Mouse (Mus musculus): ENCODE measurements around the gene Gas7.
A peak's percentile ranks its signal among the peaks of the same experiment; 100 is the strongest.

Gas7 gene

DNA sequence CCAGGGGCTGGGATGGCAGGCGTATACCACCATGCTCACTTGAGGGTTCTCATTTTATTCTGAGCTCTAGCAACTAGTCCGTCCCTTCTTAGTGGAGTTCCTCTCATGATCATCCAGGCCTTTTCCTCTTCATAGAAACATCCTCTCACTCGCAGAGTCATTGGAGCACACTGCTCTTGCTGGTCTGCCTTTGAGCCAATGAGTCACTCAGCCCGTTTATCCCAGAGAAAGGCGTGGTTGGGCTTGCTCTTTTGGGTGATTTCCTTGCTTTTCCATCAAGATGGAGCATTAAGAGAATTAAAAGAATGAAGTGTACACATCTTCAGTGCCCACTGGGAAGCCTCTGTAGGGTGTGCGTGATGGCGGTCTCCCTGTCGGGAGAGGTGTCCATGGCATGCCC is 206.2 kb downstream of the Gas7 start:
- DNase-seq = no peak

DNA sequence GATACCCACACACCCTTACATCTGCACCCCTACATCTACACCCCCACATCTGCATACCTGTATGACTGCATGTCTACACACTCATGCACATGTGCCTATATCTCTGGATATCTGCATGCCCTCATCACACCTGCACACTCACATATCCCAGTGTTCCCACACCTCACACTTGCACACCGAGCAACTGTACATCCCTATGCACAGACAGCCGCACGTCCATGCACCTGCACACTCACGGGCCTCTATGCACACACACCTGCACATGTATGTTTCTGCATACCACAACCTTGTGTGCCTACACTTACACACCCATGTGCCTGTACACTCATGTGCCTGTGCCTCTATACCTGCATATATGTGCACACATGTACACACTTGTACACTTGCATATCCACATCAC is 208.2 kb downstream of the Gas7 start:
- no peak for DNase-seq

DNA sequence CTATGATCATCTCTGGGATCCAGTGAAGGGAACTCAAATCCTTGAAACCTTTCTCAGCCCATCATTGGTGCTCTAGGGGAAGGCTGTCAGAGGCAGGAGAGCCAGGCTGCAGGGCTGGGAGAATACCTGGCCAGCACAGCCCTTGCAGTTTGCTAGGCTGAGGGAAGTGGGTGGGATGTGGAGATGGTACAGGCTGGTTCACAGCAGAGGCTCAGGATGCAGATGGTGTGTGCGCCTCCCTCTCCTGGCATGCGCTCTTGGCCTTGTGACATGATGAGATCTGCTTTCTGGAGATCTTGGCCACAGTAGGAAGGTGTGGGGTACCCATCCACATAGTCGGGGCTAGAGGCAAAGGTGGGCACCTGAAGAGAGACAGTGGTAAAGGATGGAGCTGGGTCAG is 209.0 kb downstream of the Gas7 start:
- no peak for DNase-seq

DNA sequence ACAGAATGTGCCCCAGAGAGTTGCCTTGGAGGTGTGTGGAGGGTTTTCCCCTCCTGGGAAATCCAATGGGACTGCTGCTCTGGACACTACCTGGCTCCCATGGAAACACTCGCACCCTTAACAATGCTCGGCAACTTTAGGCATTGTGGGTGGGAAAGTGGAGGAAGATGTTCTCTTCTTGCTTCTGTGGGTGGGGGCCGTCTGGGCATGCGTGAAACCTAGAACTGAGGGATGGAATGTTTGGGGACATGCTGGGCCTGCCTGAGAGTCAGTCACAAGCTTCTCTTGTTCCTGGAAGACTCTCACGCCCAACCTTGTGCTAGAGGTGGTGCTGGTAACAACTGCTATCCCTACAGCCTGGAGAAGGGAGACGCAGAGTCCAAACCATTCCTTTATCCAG is 209.7 kb downstream of the Gas7 start:
- no peak for DNase-seq

DNA sequence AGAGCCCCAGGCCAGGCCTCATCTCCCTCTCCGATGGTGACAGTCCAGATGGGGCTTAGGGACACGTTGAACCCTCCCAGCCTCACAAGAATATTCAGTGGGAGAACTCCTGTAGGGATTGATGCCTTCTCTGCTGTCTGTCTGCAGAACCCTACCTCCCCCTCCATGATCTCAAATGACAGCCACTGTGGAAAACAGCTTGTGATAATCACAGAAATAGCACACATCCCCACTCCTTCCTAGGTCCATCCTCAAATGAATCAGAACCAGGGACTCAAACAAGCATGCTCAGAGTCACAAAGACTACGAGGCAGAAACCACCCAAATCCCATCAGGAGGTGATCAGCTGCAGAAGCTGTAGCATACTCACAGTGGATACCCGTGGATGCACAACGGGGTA is 210.9 kb downstream of the Gas7 start:
- no peak for DNase-seq

DNA sequence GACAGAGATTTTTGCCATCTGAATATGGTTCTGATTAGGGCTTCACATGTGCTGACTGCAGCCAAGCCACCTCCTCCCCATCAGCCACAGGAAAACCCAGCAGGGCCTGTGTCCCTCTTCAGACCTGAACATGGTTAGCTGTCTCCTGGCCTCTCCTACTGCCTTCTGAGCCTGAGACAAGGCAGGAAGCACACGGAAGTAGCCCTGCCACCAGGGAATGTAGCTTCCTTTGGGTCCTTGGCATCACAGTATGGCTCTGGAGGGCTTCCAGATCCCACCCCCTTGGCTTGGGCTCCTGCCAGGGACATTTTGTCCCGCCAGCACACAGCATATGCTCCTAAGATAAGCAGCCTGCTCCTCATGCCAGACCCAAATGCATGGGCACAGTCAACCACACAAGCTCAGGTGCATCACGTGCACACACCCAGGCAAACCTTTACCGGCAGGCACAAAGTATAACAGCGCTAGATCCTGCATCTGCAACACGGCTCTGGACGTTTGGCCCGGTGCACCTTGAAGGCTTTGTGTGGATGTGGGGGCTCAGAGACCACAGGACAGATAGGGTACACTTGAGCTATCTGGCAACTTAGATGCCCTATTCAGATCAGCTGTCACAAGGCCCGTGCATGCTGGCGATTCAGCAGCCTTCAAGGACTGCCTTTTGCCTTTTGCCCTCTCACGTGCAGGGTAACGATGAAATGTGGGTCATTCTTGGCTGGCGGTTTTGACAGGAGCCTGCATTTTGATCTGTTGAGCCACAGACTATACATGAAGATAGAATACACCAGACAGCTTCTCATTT is 212.5 kb downstream of the Gas7 start:
- DNase-seq = peak; percentile 81

DNA sequence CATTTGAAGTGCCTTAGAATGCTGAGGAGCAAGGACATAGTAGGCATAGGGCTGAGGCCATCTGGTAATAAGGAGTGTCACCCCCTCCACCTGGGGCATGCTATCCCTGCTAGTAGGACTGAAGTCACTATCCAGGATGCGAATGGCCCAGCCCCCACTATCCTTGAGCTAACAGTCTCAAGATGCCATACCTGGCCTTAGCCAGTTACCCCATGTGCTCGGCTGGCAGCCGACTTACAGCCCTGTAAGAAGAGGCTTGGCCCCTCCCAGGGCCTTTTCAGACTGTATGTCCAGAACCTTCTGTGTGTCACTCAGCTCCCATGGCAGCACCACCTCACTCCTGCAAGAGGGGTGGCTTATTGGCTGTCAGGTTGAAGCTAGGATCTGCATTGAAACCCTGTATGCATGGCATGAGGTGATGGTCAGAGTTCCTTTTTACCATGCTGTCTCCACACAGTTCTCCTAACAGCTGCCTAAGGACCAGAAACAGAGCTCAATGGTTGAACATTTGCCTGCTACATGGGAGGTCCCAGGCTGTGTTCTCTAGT is 213.3 kb downstream of the Gas7 start:
- no peak for DNase-seq

DNA sequence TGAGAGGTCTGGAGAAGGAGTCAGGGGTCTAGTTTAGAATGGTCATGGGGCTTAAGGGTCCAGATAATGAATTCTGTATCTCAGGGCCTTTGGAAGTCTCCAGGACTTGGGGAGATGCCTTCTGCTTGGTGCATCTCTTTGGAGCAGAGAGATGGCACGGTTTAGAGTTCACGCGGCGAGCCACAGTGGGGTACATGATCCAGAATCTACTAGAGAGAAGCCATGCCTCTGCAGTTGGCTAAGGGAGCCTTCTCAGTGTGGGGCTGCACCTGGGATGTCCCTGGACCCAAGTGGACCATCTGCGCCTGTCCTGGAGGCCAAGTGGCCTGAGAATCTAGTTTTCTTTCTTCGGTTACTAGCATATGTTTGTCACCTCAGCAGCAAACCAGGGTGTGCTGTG is 214.8 kb downstream of the Gas7 start:
- DNase-seq = no peak

DNA sequence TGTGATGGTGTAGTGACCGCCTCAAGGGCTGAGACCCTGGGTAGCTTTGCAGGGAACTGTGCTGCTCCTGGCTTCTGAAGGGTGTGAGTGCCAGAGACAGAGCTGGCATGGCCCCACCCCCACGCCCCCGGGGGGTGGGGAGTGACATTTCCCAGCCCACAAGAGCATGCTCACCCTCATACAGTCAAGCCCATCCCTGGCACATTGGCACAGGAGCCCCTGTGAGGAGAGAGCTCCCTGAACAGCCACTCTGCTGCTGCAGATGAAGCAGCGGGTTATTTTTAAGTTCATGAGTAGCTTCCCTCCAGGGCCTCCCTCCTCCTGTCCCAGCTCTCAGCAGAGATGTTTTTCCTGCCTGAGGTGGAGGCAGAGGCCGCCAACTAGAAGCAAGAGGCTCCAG is 216.9 kb downstream of the Gas7 start:
- DNase-seq = no peak

DNA sequence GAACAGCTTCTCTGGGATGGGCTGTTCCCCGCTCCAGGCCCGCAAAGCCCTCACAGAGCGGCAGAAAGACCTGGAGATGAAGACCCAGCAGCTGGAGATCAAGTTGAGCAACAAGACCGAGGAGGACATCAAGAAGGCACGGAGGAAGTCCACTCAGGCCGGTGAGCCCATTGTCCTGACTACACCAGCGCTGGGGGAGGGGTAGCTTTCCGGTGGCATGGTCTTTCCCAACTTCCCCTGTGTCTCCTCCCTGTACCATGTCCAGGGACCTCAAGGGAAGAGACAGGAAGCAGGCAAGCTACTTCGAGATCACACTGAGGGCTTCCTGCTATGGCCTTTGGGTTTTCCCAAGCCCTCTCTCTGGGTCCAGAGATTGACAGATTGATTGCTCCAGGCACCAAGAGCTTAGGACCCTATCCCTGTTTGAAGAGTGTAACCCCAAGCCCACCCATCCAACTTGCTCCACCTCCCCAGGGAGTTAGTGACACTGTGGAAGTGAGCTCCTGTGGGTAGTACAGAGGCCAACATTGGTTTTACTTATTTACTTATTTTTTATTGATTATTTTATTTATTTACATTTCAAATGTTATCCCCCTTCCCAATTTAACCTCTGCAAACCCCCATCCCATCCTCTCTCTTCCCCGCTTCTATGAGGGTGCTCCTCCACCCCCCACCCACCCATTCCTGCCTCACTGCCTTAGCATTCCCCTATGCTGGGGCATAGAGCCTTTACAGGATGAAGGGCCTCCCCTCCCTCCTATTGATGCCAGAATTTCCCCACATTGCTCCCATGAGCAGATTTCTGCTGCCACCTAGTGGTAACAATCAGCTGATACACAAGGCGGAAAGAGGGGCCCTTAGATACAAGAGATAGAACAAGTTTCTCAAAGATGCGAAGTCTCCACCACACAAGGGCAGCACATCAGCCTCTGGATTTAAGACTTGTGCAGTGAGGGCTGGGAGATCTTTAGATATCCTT is 220.6 kb downstream of the Gas7 start:
- DNase-seq = peak; percentile 78

DNA sequence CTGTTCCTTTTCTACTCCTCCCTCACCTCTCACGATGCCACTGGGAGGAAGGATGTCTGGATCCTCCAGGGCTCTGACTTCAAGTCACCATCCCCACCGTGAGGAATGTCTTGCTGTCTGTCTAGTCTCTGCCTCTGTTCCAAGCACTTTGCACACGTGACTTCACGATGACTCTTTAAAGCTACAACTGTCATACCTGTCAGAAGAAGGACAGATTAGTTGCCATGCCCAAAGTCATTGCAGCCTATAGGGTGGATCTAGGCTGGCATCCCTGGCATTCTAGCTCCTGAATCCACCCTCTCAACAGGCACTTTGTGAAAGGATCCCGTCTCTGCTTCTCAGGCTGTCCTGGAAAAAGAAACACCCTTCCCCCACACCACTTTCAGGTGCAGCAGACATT is 224.1 kb downstream of the Gas7 start:
- no peak for DNase-seq

DNA sequence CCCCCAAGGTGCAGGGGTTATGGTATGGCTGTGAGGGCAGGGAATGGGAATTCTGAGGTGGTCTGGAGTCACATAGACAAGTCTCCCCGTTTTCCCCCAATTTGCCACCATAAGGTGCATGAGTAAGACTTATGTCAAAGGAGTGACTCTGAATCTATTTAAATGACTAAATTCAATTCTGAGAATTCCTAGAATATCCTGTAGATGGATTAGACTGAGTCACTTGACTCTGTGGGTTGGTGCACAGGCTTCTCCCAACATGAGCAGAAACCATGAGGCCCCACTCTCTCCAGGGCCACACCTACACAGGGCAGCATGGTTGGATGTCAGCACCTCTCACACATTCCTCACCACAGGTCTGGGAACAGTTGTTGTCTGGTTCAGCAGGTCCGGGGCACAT is 224.7 kb downstream of the Gas7 start:
- DNase-seq = no peak

DNA sequence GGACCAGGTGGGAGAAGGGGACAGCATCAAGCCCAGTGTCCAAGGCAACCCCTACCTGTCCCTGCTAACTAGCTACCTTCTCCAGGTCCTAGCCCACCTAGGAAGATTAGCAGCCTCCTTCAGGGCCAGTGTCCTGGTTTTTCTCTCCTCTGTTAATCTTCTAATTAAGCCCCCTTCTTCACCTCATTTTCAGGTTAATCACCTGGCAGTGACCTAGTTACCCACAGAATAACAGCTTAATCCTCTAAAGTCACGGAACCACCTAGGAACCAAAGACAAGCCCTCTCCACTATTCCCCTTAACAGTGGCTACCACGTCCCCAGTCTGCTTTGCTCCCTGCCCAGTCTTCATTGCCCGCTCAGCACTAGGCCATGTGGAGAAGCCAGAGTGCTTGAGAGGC is 226.6 kb downstream of the Gas7 start:
- no peak for DNase-seq

DNA sequence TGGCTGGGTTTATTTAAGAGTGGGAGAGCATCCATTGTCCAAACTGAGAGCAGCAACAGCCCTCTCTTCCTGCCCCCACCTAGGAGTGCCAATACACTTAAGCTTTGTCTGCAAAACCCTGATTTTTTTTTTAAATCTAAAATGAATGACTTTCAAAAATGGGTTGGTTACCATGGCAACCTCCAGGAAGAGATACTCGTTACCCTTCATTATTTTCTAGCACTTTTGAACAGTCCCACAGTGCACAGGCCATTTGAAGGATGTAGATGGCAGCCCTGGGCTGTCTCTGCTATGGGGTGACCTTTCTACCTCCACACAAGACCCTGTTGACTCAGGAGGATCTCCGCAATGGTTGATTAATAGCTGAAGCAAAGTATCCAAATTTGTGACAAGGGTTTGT is 230.9 kb downstream of the Gas7 start:
- DNase-seq = no peak

DNA sequence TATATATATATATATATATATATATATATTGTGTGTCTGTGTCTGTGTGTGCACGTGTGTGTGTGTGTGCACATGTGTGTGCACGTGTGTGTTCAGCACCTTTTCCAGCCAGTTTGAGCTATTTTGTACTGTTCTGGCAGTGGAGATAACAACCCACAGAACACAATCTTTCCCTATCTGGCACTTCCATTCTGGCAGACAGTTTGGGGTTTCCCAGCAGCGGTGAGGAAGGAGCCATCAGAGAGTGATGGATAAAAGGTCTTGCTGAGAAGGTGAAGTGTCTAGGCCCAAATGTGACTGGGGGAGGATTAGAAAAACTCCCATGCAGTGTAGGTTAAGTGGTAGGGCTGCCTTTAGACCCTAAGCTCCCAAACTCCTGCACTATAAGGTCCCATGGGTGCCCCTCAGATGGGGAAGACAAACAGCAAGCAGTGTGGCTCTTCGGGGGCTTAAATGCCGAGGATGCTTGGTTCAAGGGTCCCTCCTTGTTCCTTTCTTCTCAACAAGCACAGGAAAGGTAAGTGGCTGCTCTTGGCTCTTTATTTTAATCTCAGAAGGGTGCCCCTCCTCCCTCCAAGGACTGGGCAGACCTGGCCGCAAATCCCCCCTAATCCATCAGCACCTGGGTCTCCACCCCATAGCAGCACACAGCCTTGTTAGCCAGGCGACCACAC is 239.6 kb downstream of the Gas7 start, which contains the start of gene Rcvrn:
Rcvrn (plus strand) TSS at position 624 of the 674 bp plus-strand sequence.
- DNase-seq = no peak

DNA sequence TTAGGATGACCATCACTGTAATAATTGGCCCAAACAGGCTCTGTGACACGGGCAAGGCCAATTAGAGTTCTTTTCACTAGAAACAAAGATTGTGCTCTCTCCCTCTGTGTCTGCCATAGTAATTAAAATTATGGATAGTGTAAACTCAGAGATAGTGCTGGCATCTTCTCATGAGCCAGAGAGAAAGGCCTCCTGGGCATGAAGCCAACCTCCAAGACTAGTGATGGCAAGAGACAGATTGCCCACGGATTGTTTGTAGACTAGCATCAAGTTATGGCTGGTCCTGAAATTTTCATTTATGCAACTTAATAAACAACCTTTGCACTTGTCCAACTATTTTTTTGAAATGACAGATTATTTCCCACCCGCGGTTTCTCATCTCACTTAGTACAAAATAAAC is 257.7 kb downstream of the Gas7 start:
- no peak for DNase-seq

DNA sequence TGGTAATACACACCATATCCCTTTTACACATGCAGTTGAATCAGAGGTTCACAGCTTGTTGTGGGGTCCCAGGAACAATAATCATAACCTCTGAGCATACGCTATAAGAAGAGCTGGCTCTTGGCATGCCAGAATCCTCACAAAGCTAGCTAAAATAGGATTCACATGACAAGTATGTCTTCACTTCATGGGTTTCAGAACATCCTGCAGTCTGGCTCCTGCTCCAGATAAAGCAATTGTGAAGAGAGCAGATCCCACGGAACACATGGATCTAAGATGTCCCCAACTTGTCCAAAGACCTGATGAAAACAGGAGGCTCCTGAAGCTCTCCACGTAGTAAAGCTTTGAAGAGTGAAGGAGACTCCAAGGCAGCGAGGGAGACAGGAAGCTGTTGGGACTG is 260.1 kb downstream of the Gas7 start:
- no peak for DNase-seq

DNA sequence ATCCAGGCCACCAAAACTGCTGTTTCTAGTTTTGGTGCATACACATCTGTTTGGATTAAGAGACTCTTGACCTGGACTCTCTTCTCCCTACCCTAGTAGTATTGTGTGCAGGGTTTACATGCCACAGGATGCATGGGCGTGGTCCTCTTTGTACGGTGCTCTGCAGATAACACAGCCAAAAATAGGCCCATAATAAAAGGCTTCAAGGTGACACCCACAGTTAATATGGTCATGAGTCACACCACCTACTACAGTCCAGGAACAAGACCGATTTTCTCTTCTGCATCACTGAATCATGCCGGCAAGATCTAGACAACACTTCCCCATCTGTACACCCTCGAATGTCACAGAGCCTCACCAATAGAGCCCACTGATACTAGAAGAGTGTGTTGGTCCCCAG is 266.2 kb downstream of the Gas7 start:
- DNase-seq = no peak

DNA sequence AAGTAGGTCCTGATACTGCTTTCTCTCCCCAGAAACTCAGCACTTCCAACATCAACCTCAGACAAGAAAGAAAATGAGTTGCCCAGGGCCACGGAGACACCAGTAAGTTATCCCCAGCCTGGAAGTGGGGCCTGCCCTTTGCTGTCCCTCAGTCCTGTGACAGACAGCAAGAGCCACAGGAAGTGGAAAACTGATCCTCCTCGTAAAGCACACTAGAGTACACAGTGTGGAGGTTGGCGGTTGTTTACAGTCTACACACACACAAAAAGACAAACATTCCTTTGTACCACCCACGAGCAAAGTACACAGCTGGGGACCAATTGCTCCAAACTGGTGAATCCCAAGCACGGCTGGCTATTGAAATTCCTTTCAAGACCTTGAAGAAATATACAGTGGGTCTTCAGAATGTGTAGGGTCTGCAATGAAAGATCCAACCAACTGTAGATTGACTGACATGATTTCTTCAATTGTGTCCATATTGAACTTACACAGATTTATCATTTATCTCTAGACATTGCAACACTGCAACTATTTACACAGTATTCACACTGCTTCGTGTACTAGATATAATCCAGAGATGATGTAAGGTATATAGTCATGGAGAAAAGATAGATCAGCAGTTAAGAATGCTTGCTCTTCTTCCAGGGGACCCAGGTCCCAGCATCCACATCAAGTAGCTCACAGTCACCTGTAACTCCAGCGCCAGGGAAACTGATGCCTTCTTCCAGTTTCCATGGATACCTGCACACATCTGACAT is 267.3 kb downstream of the Gas7 start:
- no peak for DNase-seq

DNA sequence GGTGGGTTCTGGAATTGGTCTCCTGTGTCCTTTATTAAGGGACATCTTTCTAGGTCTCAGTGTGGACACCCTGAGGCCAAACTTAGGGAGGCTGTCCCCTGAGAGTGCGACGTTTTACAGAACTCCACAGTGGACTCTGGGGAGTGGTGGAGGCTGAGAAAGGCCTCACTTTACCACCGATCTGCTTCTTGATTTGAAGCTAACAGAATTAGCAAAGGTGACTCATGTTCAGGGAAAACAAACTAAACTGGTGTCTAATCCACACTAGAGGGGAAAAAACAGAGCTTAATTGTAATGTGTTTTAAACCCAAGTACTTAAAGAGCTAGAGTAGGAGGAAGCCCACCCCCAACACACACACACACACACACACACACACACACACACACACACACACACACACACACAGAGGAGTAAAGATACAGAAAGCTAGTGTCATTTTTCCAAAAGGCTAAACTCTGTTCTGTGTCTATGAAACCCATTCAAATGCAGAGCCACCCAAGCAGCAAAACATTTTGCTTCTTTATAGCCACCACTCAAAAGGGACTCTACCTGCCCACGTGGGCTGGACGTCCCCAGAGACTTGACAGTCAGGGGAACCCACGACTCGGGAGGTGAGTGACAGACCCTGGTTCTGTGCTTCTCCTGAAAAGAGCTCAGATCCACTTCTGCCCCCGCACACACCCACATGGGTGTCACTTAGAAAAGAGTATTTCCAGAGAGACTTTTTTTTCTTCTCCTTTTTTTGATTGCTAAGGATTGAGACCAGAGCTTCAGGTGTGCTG is 268.2 kb downstream of the Gas7 start:
- no peak for DNase-seq

DNA sequence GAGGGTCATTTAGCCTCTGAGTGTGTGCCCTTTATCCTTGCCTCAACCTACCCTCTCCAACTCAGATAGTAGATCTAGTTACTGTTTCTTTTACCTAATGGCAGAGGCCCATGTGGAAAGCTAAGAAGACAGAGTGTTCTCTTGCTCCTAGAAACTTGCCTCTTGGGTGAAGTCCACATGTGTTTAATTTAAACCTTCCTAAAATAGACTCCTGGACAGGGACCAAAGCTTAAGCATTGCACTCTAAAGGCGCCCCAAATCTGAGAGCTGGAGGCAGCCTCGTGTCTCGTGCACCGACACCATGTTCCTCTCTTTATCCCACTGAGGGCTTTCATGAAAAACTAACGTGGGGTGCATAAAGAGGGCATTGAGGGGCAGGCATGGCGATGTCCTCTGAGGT is 271.9 kb downstream of the Gas7 start:
- no peak for DNase-seq

DNA sequence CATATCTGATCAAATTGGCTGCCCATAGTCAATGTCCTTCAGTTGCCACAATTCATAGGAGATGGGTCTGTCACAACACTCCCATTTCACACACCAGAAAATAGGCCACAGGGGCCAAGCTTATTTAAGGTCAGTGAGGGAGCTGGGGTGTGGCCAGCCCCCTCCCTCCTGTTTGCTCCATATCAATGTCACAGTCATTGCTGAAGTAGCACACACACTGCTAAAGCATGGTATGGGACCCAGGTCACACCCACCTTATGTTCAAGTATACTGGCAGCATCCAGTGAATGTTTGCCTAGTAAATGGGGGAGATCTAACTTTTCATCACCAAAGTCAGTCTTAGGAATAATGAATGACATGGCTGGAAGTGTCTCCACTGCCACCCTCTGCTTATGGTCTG is 273.5 kb downstream of the Gas7 start:
- DNase-seq = no peak
